Mouse (Mus musculus) ES-E14 (cell line): ENCODE results near the gene As3mt. TPM values are rescaled to one million over a fixed set of nuclear protein-coding genes. Genes with fewer than 3 reads are reported as not detected.

ENCODE experiments used
- DNase-seq: peaks from one replicate; pipeline ENCODE4 v3.0.0-alpha.2; 2013; ENCODE audit warnings: low read depth, low spot score
- H3K27ac ChIP-seq: 2 replicates; pipeline ENCODE4 v1.5.1; 2012; ENCODE audit warnings: low read depth, mild to moderate bottlenecking, low read length, moderate library complexity, mixed read lengths; ENCODE audit not compliant: poor library complexity, insufficient read depth, severe bottlenecking
- H3K36me3 ChIP-seq: 2 replicates; pipeline ENCODE4 v1.6.1; 2012; ENCODE audit warnings: mild to moderate bottlenecking, low read length, moderate library complexity, mixed read lengths; ENCODE audit not compliant: control insufficient read depth, poor library complexity, insufficient read depth, severe bottlenecking
- H3K4me1 ChIP-seq, 2 experiments: fragments of 150-350 bp in 1 of 2; sonication (generic) in 1 of 2; 2 replicates each; pipeline ENCODE4 v1.6.1; 2012; ENCODE audit warnings: low read length in 2 of 2, mild to moderate bottlenecking in 1 of 2, mixed read lengths in 1 of 2; ENCODE audit not compliant: control insufficient read depth in 2 of 2, insufficient read depth in 2 of 2, poor library complexity in 1 of 2
- H3K4me3 ChIP-seq, 2 experiments: fragments of 150-350 bp in 1 of 2; sonication (generic) in 1 of 2; 2 replicates each; pipeline ENCODE4 v1.5.1; 2012; ENCODE audit warnings: low read length in 2 of 2, low read depth in 1 of 2, mild to moderate bottlenecking in 1 of 2, mixed read lengths in 1 of 2; ENCODE audit not compliant: insufficient read depth in 1 of 2, poor library complexity in 1 of 2, severe bottlenecking in 1 of 2
- H3K9ac ChIP-seq: 2 replicates; pipeline ENCODE4 v1.6.1; 2012; ENCODE audit warnings: low read depth, mild to moderate bottlenecking, low read length, mixed read lengths; ENCODE audit not compliant: poor library complexity, insufficient read depth, severe bottlenecking
- H3K9me3 ChIP-seq: fragments of 150-350 bp; sonication (generic); 2 replicates; pipeline ENCODE4 v1.6.1; 2012; ENCODE audit warnings: low read depth, mild to moderate bottlenecking, low read length; ENCODE audit not compliant: control insufficient read depth, insufficient read depth
- CHD2 ChIP-seq: IDR thresholded peaks from 2 replicates; pipeline ENCODE4 v1.6.1; 2014; ENCODE audit warnings: mild to moderate bottlenecking, low read depth, low read length, inconsistent platforms
- HCFC1 ChIP-seq: IDR thresholded peaks from 2 replicates; pipeline ENCODE4 v1.6.1; 2012; ENCODE audit warnings: low read length, inconsistent platforms, borderline replicate concordance; ENCODE audit not compliant: insufficient read depth
- MAFK ChIP-seq: IDR thresholded peaks from 2 replicates; pipeline ENCODE4 v1.6.1; 2014; ENCODE audit warnings: mild to moderate bottlenecking, low read depth, low read length, inconsistent platforms; ENCODE audit not compliant: insufficient read depth
- ZC3H11A ChIP-seq: IDR thresholded peaks from 2 replicates; pipeline ENCODE4 v1.6.1; 2012; ENCODE audit warnings: low read depth, mild to moderate bottlenecking, inconsistent platforms, low read length, borderline replicate concordance
- ZNF384 ChIP-seq: IDR thresholded peaks from 2 replicates; pipeline ENCODE4 v1.6.1; 2012; ENCODE audit warnings: low read depth, low read length, inconsistent platforms
- in situ Hi-C, 2 experiments: fragments of 600-800 bp; cut with MboI; formaldehyde crosslinking; loops; one replicate each; pipeline ENCODE4 v1.15.1; 2025; ENCODE audit warnings: low sequenced_read_pairs in 2 of 2, inconsistent platforms in 1 of 2; ENCODE audit not compliant: unreplicated experiment in 2 of 2
- total RNA-seq: library from RNA; depleted of rRNA; stranded (reverse); fragments of 300-350 nt; gene quantifications from 2 replicates; pipeline ENCODE4 v1.2.3, GENCODE M21; 2012

The As3mt gene
- total RNA-seq, 1 experiment, result 11.0 TPM

- H3K9ac ChIP-seq, result no peak overlapping the region
- no peak overlapping the region for H3K27ac ChIP-seq
- peaks cover 4% of the 10 kb centered on the region; the same call in 1 of the 2 replicates for H3K36me3 ChIP-seq
- no peak overlapping the region for H3K4me3 ChIP-seq
- in situ Hi-C loops, result loop anchor here in 1 of 2 experiments (5.0 kb wide), 1 partner anchor 56 kb away; no protein-coding TSS in a partner anchor
- H3K9me3 ChIP-seq, result no peaks in the 10 kb centered on the region
- TF ChIP-seq MAFK, result no peak
- TF ChIP-seq ZC3H11A, result no peak
- TF ChIP-seq CHD2, result no peak
- TF ChIP-seq HCFC1, result no peak
- no peak for TF ChIP-seq ZNF384
- H3K4me1 ChIP-seq, result no peaks in the 10 kb centered on the region
- no peak for DNase-seq
These were observed 26.4 kb downstream of the As3mt start for GRCm38 (mm10) chr19:46733626-46734025.

- peaks cover 6% of the 10 kb centered on the region; the same call in 1 of the 2 replicates for H3K36me3 ChIP-seq
- H3K9ac ChIP-seq, result no peak overlapping the region
- in situ Hi-C loops, result no loop called here
- DNase-seq, result no peak
- no peaks in the 10 kb centered on the region for H3K9me3 ChIP-seq
- TF ChIP-seq ZNF384 (no peak), MAFK (no peak), HCFC1 (no peak), CHD2 (no peak), ZC3H11A (no peak)
- no peak overlapping the region for H3K4me3 ChIP-seq
- no peak overlapping the region for H3K27ac ChIP-seq
- no peaks in the 10 kb centered on the region for H3K4me1 ChIP-seq
These were observed 28.0 kb downstream of the As3mt start for GRCm38 (mm10) chr19:46735241-46735640.

GRCm38 (mm10) chr19:46737106-46737505 lies 29.8 kb downstream of the As3mt start:
- no peak for DNase-seq
- Histone ChIP-seq H3K4me1 (no peaks in the 10 kb centered on the region), H3K27ac (no peak overlapping the region), H3K9ac (no peak overlapping the region), H3K9me3 (no peaks in the 10 kb centered on the region), H3K36me3 (peaks cover 4% of the 10 kb centered on the region; the same call in 1 of the 2 replicates), H3K4me3 (no peak overlapping the region)
- in situ Hi-C loops, result no loop called here
- no peak for TF ChIP-seq HCFC1
- TF ChIP-seq MAFK, result no peak
- TF ChIP-seq CHD2, result no peak
- no peak for TF ChIP-seq ZC3H11A
- no peak for TF ChIP-seq ZNF384

GRCm38 (mm10) chr19:46740341-46741008 lies 33.2 kb downstream of the As3mt start:
- no peak for DNase-seq
- in situ Hi-C loops, result no loop called here
- H3K9me3 ChIP-seq, result no peaks in the 10 kb centered on the region
- H3K36me3 ChIP-seq, result peaks cover 4% of the 10 kb centered on the region; the same call in 1 of the 2 replicates
- H3K27ac ChIP-seq, result no peak overlapping the region
- TF ChIP-seq ZC3H11A (peak; percentile 72; the same call in 1 of the 2 replicates), MAFK (no peak)
- H3K9ac ChIP-seq, result no peak overlapping the region
- no peak overlapping the region for H3K4me3 ChIP-seq
- no peaks in the 10 kb centered on the region for H3K4me1 ChIP-seq
